Mouse (Mus musculus) brain, embryonic 14.5 days (tissue): Measurements from ENCODE around the gene Spsb4. TPM values are rescaled to one million over a fixed set of nuclear protein-coding genes. Genes with fewer than 3 reads are reported as not detected.

Experiments
- DNase-seq: peaks from one replicate; pipeline ENCODE4 v3.0.0-alpha.2; 2011; ENCODE audit warnings: low read depth
- CTCF ChIP-seq: fragments of 200-500 bp; IDR thresholded peaks from 2 replicates; pipeline ENCODE4 v1.5.1; 2012; ENCODE audit warnings: inconsistent platforms, mild to moderate bottlenecking, moderate library complexity, borderline replicate concordance; ENCODE audit not compliant: insufficient read depth, insufficient read length; ENCODE audit errors: extremely low read depth
- POLR2A ChIP-seq: fragments of 200-500 bp; IDR thresholded peaks from 2 replicates; pipeline ENCODE4 v1.6.1; 2012; ENCODE audit warnings: mild to moderate bottlenecking, inconsistent platforms, borderline replicate concordance; ENCODE audit not compliant: poor library complexity, insufficient read depth, insufficient read length, severe bottlenecking; ENCODE audit errors: extremely low read depth
- polyA plus RNA-seq: library from polyadenylated mRNA; depleted of rRNA; stranded (reverse); fragments of >200 nt; gene quantifications from 2 replicates; pipeline ENCODE4 v1.2.3, GENCODE M21; 2012; rRNA removed

The Spsb4 gene
- polyA plus RNA-seq, 1 experiment: 28.6 TPM

DNA sequence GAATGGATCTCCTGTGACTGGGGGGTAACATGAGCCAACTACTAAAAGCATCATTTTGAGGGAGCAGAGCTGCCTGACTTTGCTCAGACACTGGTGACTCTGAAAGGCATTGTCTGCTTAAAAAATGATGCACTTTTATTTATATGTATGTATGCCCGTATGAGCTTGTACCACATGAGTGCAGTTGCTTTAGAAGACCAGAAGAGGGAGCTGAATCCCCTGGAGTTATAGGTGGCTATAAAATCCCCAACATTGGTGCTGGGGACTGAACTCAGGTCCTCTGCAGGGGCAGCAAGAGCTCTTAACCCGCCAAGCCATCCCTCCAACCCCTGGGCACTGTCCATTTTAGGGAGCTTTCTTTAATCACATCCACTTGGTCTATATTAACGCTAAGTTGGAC lies 104.6 kb downstream of the Spsb4 start:
- DNase-seq: no peak
- TF ChIP-seq POLR2A (no peak), CTCF (peak; percentile 4; the same call in 1 of the 2 replicates)

DNA sequence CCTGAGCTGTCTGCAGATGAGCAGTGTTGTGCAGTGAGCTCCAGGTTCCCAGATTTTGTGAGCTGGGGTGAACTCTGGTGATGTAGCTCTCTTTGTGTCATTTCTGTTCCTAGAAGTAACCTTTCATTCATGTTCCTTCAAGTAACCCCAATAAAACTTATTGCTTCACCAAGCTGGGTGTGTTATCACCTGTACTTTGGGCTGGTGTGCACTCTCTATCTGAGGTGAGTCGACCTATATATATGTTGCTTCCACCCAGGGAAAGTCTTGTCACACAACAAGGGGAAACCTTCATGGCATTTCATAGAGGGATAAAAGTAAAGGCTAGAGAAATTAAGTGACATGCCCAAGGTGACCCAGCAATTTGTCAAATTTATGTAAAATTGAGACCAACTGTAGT lies 109.1 kb downstream of the Spsb4 start:
- no peak for TF ChIP-seq CTCF
- TF ChIP-seq POLR2A: no peak
- DNase-seq: no peak

DNA sequence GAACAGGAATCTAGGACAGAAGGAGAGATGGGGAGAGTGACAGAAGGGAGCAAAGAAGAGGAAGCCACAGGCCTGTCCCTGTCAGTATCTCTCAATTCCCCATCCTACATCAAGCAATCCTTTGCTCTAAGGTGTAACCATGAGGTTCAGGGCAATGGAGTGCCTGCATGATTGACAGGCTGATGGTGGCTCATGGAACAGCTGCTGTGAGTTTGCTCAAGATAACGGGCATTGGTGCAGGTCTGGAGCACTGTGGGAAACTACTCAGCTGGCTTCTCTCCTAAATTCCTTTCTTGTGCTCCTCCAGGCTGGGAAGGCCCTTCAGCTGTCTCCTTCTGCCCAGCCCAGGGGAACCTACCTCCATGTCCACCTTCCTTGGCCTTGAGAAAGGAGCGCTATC lies 109.9 kb downstream of the Spsb4 start:
- no peak for TF ChIP-seq CTCF
- no peak for TF ChIP-seq POLR2A
- no peak for DNase-seq

DNA sequence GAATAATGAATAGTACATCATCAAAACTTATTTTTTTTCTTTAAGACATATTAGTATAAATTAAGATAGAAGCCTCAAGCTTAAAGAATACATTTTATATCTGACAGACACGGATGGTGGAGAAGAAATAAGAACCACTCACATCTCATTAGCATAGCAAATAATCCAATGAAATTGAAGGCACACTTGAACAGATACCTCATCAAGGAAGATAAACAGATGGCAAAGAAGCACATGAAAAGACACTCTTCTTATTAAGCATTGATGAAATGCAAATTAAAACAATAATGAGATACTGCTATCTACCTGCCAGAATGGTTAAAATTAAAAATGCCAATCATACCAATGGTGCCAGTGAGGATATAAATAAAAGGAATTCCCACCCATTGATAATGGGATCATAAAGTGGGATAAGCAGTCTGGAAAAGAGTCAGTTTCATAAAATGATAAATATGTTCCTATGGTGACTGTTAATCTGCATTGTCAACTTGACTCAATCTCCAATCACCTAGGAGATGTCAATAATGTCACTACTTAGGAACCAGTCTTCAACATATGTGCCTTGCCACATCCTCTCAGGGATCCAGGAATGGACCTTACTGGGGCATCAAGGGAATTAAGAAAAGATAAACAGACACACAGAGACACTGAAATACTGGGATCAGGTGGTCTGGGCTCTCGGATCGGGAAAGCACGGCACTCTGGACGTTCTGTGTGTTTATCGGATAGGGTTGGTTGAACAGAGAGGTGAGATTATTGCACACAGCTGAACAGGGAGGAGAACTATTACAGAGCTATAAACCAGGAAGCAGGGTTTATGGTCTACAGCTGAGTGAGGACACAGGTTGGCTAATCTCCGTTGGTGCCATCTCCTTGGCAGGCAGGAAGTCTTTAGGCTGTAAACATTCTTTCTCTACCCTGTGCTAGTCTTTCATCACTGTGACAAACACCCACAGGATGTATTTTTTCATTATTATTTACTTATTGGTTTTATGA lies 114.0 kb downstream of the Spsb4 start:
- peak; percentile 68 for DNase-seq

DNA sequence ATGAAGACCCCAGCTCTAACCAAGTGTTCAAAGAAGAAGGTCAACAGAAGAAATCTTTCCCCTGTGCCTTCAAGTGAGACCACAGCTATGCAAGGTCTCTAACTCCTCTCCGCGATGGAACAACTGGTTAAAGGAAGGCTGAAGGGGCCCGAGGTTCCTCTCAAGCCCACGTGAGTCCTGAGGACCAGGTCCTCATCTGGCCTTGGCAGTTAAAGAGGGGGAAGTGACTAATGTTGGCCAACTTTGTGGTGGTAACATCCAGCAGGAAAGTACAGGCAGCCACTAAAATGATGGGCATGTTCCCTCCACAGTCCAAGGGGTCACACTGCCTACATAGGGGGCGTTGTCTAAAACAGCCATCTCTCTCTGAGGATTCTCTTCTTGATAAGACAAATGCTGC lies 118.9 kb downstream of the Spsb4 start:
- TF ChIP-seq CTCF (no peak), POLR2A (no peak)
- no peak for DNase-seq

More for the DNA sequence above, 114.0 kb downstream of the Spsb4 start:
- TF ChIP-seq POLR2A: no peak

DNA sequence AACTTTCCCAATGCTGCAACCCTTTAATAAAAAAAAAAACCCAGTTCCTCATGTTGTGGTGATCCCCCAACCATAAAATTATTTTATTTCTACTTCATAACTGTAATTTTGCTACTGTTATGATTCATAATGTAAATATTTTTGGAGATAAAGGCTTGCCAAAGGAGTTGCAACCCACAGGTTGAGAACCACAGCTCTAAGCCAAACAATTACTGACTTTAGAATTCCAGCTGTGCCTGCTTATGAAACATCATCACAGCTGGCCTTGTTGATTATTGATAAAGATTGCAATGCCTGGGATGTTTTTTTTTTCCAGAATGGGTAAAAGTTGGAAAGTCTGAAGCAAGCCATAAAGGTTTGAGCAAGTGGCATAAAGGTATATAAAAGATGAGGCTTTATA lies 119.6 kb downstream of the Spsb4 start:
- no peak for TF ChIP-seq CTCF
- TF ChIP-seq POLR2A: no peak
- no peak for DNase-seq

DNA sequence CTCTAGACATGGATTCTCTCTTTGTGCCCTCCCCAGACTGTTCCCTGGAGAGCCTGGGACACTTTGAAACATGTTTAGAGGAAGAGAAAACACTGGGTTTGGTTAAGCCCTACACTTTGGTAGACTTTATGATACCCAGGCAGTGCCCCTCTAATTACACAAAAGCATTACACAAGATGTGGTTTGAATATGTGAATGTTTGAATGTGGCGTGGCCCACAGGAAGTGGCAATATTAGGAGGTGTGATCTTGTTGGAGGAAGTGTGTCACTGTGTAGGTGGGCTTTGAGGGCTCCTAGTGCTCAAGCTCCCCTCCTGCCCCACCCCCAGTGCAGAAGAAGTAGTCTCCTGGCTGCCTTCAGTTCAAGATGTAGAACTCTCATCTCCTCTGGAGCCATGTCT lies 122.0 kb downstream of the Spsb4 start:
- no peak for DNase-seq
- TF ChIP-seq POLR2A (no peak), CTCF (no peak)

DNA sequence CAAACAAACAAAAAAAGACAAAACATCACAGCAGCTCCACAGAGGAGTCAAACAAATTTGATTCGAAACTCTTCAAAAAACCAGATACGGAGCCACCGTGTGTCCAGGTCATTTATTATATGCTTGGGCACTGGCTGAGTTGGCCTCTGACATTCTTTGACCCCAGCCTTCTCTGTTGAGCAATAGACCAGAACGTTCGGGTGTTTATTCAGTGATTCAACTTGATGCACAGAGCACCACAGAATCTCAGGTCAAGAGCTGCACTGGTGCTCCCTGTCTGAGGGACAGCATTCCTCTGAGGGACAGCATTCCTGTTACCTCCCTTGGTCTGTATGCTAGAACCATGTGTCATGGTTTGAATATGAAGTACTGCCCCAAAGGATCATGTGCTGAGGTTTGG lies 125.1 kb downstream of the Spsb4 start:
- TF ChIP-seq POLR2A (no peak), CTCF (no peak)
- DNase-seq: no peak

Other genes with a start within 250 kb of the Spsb4 start
- gene Pxylp1, start 126.2 kb downstream of the Spsb4 start, polyA plus RNA-seq: 29.1 and 40.1 TPM in 2 replicates
- gene Slc25a36, start 92.3 kb upstream of the Spsb4 start, polyA plus RNA-seq: 83.6 and 89.8 TPM in 2 replicates